Mouse (Mus musculus) spleen, adult 2 months (tissue): ENCODE measurements around the gene Apc2.

Experiments used
- CTCF ChIP-seq: fragments of 200-500 bp; IDR thresholded peaks from 2 replicates; pipeline ENCODE4 v1.5.1; 2011; ENCODE audit warnings: mild to moderate bottlenecking, inconsistent platforms; ENCODE audit not compliant: insufficient read depth, insufficient read length, insufficient replicate concordance; ENCODE audit errors: extremely low read depth
- POLR2A ChIP-seq: fragments of 200-500 bp; IDR thresholded peaks from 2 replicates; pipeline ENCODE4 v1.6.1; 2011; ENCODE audit warnings: low read depth, low read length, inconsistent platforms

DNA sequence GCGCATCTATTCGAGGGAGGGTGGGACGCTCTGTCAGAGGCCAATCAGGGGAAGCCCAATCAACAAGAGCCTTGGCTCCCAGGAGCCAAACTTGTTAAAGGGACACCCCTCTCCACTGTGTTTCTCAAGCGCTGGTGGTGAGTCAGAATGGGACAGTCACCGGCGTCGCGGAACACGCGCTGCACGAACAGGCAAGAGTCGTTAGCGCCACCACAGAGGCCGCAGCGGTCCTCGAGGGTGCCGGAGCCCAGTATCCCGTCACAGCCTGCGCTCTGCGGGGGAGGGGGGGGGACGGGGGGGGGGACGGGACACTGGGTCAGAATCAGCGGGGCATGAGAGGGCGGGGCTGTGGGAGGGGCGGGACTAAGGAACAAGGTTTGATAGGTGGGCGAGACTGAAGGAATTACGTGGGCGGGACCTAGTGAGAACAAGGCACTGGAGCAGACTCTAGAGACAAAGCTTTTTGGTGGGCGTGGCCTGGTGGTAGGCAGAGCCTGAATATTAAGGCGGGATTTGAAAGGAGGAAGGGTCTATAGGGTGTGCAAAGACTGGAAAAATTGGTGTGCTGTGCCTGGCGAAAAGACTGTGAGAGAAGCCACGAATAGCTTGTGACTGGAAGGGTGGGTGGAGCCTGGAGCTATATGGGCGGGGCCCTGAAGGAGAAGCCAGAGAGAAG lies 47.1 kb downstream of the Apc2 start:
- TF ChIP-seq CTCF (no peak), POLR2A (no peak)
